Mouse (Mus musculus) ES-E14 (cell line): ENCODE results near the gene Edrf1.

Experiments used
- CHD2 ChIP-seq: IDR thresholded peaks from 2 replicates; pipeline ENCODE4 v1.6.1; 2014; ENCODE audit warnings: mild to moderate bottlenecking, low read depth, low read length, inconsistent platforms
- HCFC1 ChIP-seq: IDR thresholded peaks from 2 replicates; pipeline ENCODE4 v1.6.1; 2012; ENCODE audit warnings: low read length, inconsistent platforms, borderline replicate concordance; ENCODE audit not compliant: insufficient read depth
- MAFK ChIP-seq: IDR thresholded peaks from 2 replicates; pipeline ENCODE4 v1.6.1; 2014; ENCODE audit warnings: mild to moderate bottlenecking, low read depth, low read length, inconsistent platforms; ENCODE audit not compliant: insufficient read depth
- ZC3H11A ChIP-seq: IDR thresholded peaks from 2 replicates; pipeline ENCODE4 v1.6.1; 2012; ENCODE audit warnings: low read depth, mild to moderate bottlenecking, inconsistent platforms, low read length, borderline replicate concordance
- ZNF384 ChIP-seq: IDR thresholded peaks from 2 replicates; pipeline ENCODE4 v1.6.1; 2012; ENCODE audit warnings: low read depth, low read length, inconsistent platforms

DNA sequence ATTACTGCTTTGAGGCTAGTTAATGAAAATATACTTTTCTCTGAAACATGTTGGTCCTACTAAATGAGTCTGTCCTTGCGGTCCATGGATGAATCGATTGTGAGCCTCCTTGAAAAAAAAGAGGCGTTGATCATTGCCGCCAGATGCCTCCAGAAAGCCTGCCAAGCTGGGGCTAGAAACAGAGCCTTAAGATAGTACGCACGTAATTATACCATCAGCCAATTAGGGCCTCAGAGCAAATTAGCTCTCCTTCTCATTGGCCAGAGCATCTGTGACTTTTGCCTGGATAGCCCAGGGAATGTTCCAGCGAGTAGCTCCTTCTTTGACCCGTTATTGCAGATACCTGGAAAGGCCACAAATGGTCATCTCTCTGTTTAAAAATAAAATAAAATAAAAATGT, 27.8 kb upstream of the Edrf1 start:
- TF ChIP-seq CHD2 (no peak), ZC3H11A (no peak), MAFK (no peak), ZNF384 (no peak), HCFC1 (no peak)
